In the genomic region with DNA sequence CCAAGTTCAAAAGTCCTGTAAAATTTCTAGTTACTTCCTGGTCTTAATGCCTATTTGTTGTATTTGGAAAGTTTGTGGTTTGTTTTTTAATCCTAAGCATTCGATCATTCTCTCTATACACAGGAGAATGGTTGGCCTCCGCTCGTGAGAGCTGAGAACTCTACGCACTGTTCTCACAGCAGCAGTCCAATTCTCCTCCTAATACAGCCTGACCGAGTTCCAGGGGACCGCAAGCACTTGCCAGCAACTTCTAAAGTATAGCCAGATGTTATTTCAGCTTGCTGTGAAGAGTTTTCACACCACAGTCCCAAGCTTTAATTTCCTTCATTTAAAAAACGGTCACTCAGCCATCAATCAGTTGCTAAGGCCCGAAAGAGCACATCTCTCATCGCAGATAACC, we compare ENCODE assay signal across 15 mouse cellular contexts.
DNase-seq lines count a peak whose midpoint lies in the region; TF ChIP-seq lines count a peak whose summit lies in the region.
"Had no signal": no experiment of that assay in that cellular context is flagged by ENCODE, and none has a peak within 500 bp of the region (broad histone marks: within the 10 kb centered on the region; RNA-seq: fewer than 3 reads in every experiment).

No protein-coding gene starts in this region.

- no peak overlapping the region for H3K4me3 ChIP-seq in lung, adult 2 months (replicated peaks; ENCODE audit: extremely low read depth, low read depth, low read length)
- H3K4me3 ChIP-seq in gastrocnemius, adult 2 months, result no peak overlapping the region
- H3K4me3 ChIP-seq: hindbrain, embryonic 15.5 days; lung, embryonic 15.5 days; neural tube, embryonic 12.5 days had no signal

- peak; percentile 10 to 24 for DNase-seq in lung, adult 18-20 months
- DNase-seq in lung, adult 2 months, result no peak
- peak; percentile 58 for DNase-seq in gastrocnemius, adult 2 months
- DNase-seq in heart, adult 9 months (ENCODE audit: low spot score in 2 of 2), result peak; percentile 12 to 39
- peak; percentile 10 for DNase-seq in lung, postnatal 25 days (ENCODE audit: low spot score)
- no peak for DNase-seq in right cerebral cortex, postnatal 4 days
- DNase-seq in thymus, postnatal 10 days (ENCODE audit: low spot score in 2 of 2), result no peak
- DNase-seq: cerebellum, adult 9-11 months; kidney, adult 8-10 months; layer of hippocampus, postnatal 36 days; right cerebral cortex, postnatal 14 days; thymus, postnatal 14 days had no signal

- H3K4me1 ChIP-seq in lung, adult 2 months (ENCODE audit: control insufficient read depth, insufficient read depth, low read length), result no peaks in the 10 kb centered on the region; the same call in 1 of the 2 replicates
- H3K4me1 ChIP-seq: hindbrain, embryonic 15.5 days; lung, embryonic 15.5 days; neural tube, embryonic 12.5 days had no signal

- WGBS in lung, adult 2 months, result 65% methylated on average over 9 of the region's 9 CpGs

- no peak for TF ChIP-seq CTCF in lung, adult 2 months (IDR thresholded peaks at IDR 0.05; ENCODE audit: insufficient read depth, low read length)
- TF ChIP-seq CTCF in gastrocnemius, adult 2 months (IDR thresholded peaks at IDR 0.05), result no peak

- no peak for TF ChIP-seq POLR2A in lung, adult 2 months (IDR thresholded peaks at IDR 0.05; ENCODE audit: borderline replicate concordance, extremely low read depth, low read depth, low read length)

- intact Hi-C loops in gastrocnemius, adult 2 months (cut with DNase I), result no loop called here

- peak overlapping the region; percentile 74 for H3K27ac ChIP-seq in gastrocnemius, adult 2 months
- H3K27ac ChIP-seq: hindbrain, embryonic 15.5 days; lung, embryonic 15.5 days; neural tube, embryonic 12.5 days had no signal

Comparison
In these comparisons a context has a peak if more than half of its experiments do, and no peak if none do; other contexts are left out.
1. DNase-seq: peak in lung, adult 18-20 months (2 of 2), gastrocnemius, adult 2 months (single experiment), heart, adult 9 months (2 of 2) and lung, postnatal 25 days (single experiment); none in lung, adult 2 months (single experiment), right cerebral cortex, postnatal 4 days (single experiment) and thymus, postnatal 10 days (0 of 2).